Comparison of ENCODE assay signal across 9 mouse cellular contexts in genomic region chr6:83057790-83058189, GRCm38 (mm10). TPM values are rescaled to one million over a fixed set of nuclear protein-coding genes. Genes with fewer than 3 reads are reported as not detected.
DNase-seq lines count a peak whose midpoint lies in the region; ATAC-seq lines count a peak whose summit lies in the region.
"Had no signal": no experiment of that assay in that cellular context is flagged by ENCODE, and none has a peak within 500 bp of the region (broad histone marks: within the 10 kb centered on the region; RNA-seq: fewer than 3 reads in every experiment).

Gene Dqx1, plus strand, starts transcription at chr6:83057844.

- DNase-seq in cerebellum, adult 9-11 months: peak; percentile 42
- no peak for DNase-seq in cerebellum, postnatal 36 days
- DNase-seq in 3T3-L1 (ENCODE audit: low read depth, low spot score): peak; percentile 43
- DNase-seq in induced T-regulatory cell, adult 2 months (ENCODE audit: low read depth): peak; percentile 42
- no peak for DNase-seq in ovary, postnatal 36 days (ENCODE audit: low spot score)
- DNase-seq in adrenal gland, postnatal 14 days: no peak
- DNase-seq in thymus, postnatal 4 days: no peak
- DNase-seq: cerebellum, adult 2 months had no signal

- H3K9ac ChIP-seq in liver, embryonic 12.5 days: peak within 1 kb of the TSS; percentile 14; the same call in 1 of the 2 replicates

- peaks cover 28% of the 10 kb centered on the region for H3K36me3 ChIP-seq in liver, embryonic 12.5 days

- H3K4me2 ChIP-seq in liver, embryonic 12.5 days: peak within 1 kb of the TSS; percentile 89

- peak within 1 kb of the TSS; percentile 49 for H3K27ac ChIP-seq in liver, embryonic 12.5 days

- H3K4me1 ChIP-seq in liver, embryonic 12.5 days: peaks cover 35% of the 10 kb centered on the region

- peaks cover 35% of the 10 kb centered on the region for H3K27me3 ChIP-seq in liver, embryonic 12.5 days (replicated peaks)

- no peaks in the 10 kb centered on the region for H3K9me3 ChIP-seq in liver, embryonic 12.5 days (replicated peaks)

- ATAC-seq in liver, embryonic 12.5 days: no peak

- H3K4me3 ChIP-seq in liver, embryonic 12.5 days: peak within 1 kb of the TSS; percentile 89

- 75% methylated on average over 3 of the region's 3 CpGs for WGBS in liver, embryonic 12.5 days (ENCODE audit: insufficient replicate concordance)

RNA-seq across cellular contexts. Expression of gene Dqx1, which starts in this region (rescaled TPM):
- 5.0 and 5.4 TPM in 2 replicates for polyA plus RNA-seq in liver, embryonic 12.5 days (2016; fragmentation: Nextera tagmentation; extraction: Ambion mirVana)
- 2.8 TPM in 2 replicates for total RNA-seq in adrenal gland, postnatal 14 days (2021)

Comparison
In these comparisons a context has a peak if more than half of its experiments do, and no peak if none do; other contexts are left out.
1. DNase-seq: peak in cerebellum, adult 9-11 months (single experiment), 3T3-L1 (single experiment) and induced T-regulatory cell, adult 2 months (single experiment); none in cerebellum, postnatal 36 days (0 of 2), ovary, postnatal 36 days (single experiment), adrenal gland, postnatal 14 days (single experiment) and thymus, postnatal 4 days (single experiment).